Comparison of ENCODE assay signal across 8 mouse cellular contexts in the genomic region with DNA sequence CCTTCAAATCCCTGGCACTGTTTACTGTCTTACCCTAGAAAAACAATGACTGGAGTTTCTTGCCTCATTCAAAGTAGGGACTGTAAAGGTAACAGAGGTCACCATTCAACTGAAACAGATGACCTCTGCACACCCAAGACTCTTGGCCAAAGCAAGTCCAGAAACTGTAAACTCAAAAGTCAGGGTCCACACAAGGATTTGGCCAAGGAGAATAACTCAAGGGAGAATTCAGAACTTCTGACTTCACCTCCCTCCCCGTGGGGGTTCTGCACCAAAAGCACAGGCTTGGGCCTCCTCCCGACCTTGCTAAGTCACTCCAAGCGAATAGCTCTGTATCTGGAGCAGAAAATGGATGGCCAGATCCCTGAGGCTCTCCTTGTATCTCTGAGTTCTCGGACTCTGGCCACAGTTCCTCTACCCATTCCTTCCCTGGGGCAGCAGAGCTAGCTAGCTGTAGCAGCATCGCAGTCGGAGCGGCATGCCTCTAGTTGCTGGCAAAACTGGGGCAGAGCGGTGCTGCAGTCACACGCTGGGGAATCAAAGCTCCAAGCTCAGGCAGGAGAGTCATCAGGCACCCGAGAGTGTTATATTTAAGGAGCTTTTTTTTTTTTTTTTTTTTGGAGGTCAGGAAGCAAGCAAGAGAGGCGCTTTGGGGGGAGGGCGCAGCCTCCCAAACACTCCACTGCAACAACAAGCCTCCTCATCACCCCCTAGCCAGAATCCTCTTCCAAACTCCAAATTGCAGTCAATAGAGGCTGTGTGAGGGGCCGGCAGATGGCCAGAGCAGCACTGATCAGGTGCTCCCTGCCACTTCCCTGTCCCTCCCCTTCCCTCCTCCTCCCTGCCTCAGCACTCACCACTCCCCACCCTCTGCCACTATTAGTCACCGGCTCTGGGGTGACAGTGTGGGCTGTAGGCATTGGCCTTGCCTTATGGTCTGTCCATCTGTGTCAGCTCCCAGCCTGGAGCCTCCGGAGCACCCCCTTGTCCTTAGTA.
DNase-seq lines count a peak whose midpoint lies in the region; ATAC-seq and TF ChIP-seq lines count a peak whose summit lies in the region.

No protein-coding gene starts in this region.

- H3K4me3 ChIP-seq in cortical plate, adult 2 months (ENCODE audit: insufficient read depth, low read length): no peak overlapping the region
- no peak overlapping the region for H3K4me3 ChIP-seq in hindbrain, embryonic 11.5 days (ENCODE audit: low read depth, low read length)
- H3K4me3 ChIP-seq in neural tube, embryonic 13.5 days: no peak overlapping the region

- peaks cover 10% of the 10 kb centered on the region for H3K4me1 ChIP-seq in cortical plate, adult 2 months (ENCODE audit: control insufficient read depth, insufficient read depth, low read length)
- H3K4me1 ChIP-seq in hindbrain, embryonic 11.5 days (replicated peaks; ENCODE audit: control insufficient read depth, insufficient read depth, low read length): no peaks in the 10 kb centered on the region
- H3K4me1 ChIP-seq in neural tube, embryonic 13.5 days (replicated peaks): peaks cover 15% of the 10 kb centered on the region

- TF ChIP-seq POLR2A in cortical plate, adult 2 months (IDR thresholded peaks at IDR 0.05; ENCODE audit: extremely low read depth, insufficient read depth, low read length): peak; percentile 39; the same call in 1 of the 2 replicates

- no peak overlapping the region; the same call in 1 of the 2 replicates for H3K9ac ChIP-seq in hindbrain, embryonic 11.5 days (ENCODE audit: low read depth, low read length)
- H3K9ac ChIP-seq in neural tube, embryonic 13.5 days: no peak overlapping the region

- no peak for TF ChIP-seq CTCF in cortical plate, adult 2 months (IDR thresholded peaks at IDR 0.05; ENCODE audit: extremely low read depth, insufficient read depth, low read length)

- peak overlapping the region; percentile 86 for H3K27ac ChIP-seq in cortical plate, adult 2 months (ENCODE audit: insufficient read depth, low read length)
- H3K27ac ChIP-seq in hindbrain, embryonic 11.5 days (ENCODE audit: low read depth, low read length): no peak overlapping the region
- peak overlapping the region; percentile 54 for H3K27ac ChIP-seq in neural tube, embryonic 13.5 days (replicated peaks)

- intact Hi-C loops in left cerebral cortex, postnatal 36 days (cut with DNase I): loop anchor here (5.0 kb wide), 1 partner anchor 34 kb away; no protein-coding TSS in a partner anchor

- peak; percentile 86 for ATAC-seq in hindbrain, embryonic 11.5 days (ENCODE audit: low FRiP score)
- peak; percentile 87 for ATAC-seq in neural tube, embryonic 13.5 days (ENCODE audit: low read depth)
- ATAC-seq in erythroid progenitor cell, adult 5-6 weeks (replicated peaks; ENCODE audit: low FRiP score, poor library complexity, severe bottlenecking): no peak

- H3K36me3 ChIP-seq in hindbrain, embryonic 11.5 days (ENCODE audit: control insufficient read depth, insufficient read depth, low read length): no peaks in the 10 kb centered on the region
- H3K36me3 ChIP-seq in neural tube, embryonic 13.5 days: no peaks in the 10 kb centered on the region

- WGBS in hindbrain, embryonic 11.5 days: 12% methylated on average over 15 of the region's 15 CpGs
- WGBS in neural tube, embryonic 13.5 days: 10% methylated on average over 15 of the region's 15 CpGs

- no peaks in the 10 kb centered on the region for H3K27me3 ChIP-seq in hindbrain, embryonic 11.5 days (ENCODE audit: control insufficient read depth, insufficient read depth, low read length)
- H3K27me3 ChIP-seq in neural tube, embryonic 13.5 days: no peaks in the 10 kb centered on the region

- H3K9me3 ChIP-seq in hindbrain, embryonic 11.5 days (ENCODE audit: control insufficient read depth, low read length): no peaks in the 10 kb centered on the region
- no peaks in the 10 kb centered on the region for H3K9me3 ChIP-seq in neural tube, embryonic 13.5 days

- H3K4me2 ChIP-seq in hindbrain, embryonic 11.5 days (replicated peaks; ENCODE audit: low read depth, low read length): no peak overlapping the region
- peak overlapping the region; percentile 16; the same call in 1 of the 2 replicates for H3K4me2 ChIP-seq in neural tube, embryonic 13.5 days

- peak; percentile 60 for DNase-seq in 416B (ENCODE audit: low read depth)
- peak; percentile 91 for DNase-seq in Muller cell, postnatal 12 days (ENCODE audit: inconsistent ontology term)
- peak; percentile 33 for DNase-seq in hindbrain, embryonic 11.5 days (ENCODE audit: low spot score)
- peak; percentile 60 to 66 for DNase-seq in left cerebral cortex, postnatal 36 days (ENCODE audit: low spot score in 2 of 2)
- DNase-seq in ovary, postnatal 14 days (ENCODE audit: low spot score): no peak
